Mouse (Mus musculus) CD4-positive, CD25-positive, alpha-beta regulatory T cell, adult 4 months (primary cell): Measurements from ENCODE around the gene Phlpp1. TPM values are rescaled to one million over a fixed set of nuclear protein-coding genes. Genes with fewer than 3 reads are reported as not detected.
A peak's percentile ranks its signal among the peaks of the same experiment; 100 is the strongest.

ENCODE experiments used
- ATAC-seq: one replicate; pipeline ENCODE4 v1.8.0; 2017
- polyA plus RNA-seq, 2 experiments: library from polyadenylated mRNA; unstranded; fragments of 100-300 nt; shearing (Covaris generic); gene quantifications; one replicate each; pipeline ENCODE4 v1.2.1; 2017

Gene Phlpp1
- polyA plus RNA-seq, 2 experiments from 2014 or later = 8.7 to 11.8 TPM

DNA sequence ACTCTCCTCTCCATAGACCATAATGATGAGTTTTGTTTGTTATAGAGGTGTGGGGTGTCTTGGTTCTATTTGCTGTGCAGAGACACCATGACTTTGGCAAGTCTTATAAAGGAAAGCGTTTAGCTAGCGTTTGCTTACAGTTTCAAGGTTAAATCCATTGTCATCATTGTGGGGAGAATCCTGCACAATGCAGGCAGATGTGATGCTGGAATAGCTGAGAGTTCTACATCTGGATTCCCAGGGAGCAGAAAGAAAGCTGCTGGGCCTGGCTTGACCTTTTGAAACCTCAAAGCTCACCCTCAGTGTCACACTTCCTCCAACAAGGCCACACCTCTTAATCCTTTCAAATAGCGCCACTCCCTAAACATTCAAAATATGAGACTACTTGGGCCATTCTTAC lies 7.4 kb upstream of the Phlpp1 start:
- ATAC-seq = no peak

DNA sequence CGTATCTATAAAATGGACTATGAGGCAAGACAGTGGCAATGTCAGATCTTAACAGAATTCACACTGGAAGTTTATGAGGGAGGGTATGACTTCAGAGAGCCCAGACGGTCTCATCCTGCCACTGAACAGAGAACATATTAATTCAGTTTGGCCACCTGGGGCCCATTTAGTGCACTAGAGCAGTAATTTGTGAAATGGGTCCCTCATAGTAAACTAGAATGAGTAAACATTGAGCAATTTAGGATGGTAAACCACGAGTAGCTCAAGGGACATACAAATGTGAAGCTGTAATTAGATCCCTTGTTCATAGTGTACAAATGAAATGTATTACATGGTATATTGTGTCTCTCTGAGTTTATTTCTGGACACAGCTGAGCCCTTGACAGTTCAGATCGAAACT lies 3.6 kb upstream of the Phlpp1 start:
- no peak for ATAC-seq

DNA sequence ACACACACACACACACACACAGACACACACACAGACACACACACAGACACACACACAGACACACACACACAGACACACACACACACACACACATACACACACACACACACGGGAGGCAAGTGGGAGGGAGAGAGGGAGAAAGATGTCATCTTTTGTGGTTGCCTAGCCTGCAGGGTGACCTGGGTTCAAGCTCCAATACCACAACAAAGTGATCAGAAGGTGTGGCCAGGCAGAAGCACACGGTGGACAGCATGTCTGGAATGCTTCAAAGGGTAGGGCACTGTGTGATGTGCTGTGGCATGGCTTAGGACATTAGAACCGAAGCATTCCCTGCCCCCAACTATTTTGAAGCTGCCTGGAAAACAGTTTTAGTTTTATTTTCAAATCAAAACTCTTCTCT lies 2.8 kb upstream of the Phlpp1 start:
- no peak for ATAC-seq

DNA sequence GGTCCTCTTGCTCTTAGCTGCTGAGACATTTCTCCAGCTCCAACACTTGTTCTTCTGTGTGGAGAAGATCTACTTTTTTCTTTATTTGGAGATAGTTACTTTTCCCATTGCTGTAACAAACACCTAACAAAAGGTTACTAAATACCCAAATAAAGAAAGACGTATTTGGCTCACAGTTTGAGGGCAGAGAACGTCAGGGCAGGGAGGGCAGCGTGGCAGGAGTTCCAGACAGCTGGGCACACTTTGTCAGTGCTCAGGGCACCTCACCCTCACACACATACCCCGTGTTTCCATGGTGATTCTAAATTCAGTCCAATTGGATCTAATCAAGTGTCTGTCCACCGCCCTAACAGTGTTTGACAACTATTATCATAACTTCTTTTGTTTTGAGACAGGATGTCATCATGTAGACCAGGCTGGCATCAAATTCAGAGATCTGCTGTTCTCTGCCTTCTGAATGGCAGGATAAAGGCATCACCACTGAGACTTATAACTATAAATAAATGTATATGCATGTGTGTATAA lies 1.7 kb upstream of the Phlpp1 start:
- ATAC-seq = no peak

DNA sequence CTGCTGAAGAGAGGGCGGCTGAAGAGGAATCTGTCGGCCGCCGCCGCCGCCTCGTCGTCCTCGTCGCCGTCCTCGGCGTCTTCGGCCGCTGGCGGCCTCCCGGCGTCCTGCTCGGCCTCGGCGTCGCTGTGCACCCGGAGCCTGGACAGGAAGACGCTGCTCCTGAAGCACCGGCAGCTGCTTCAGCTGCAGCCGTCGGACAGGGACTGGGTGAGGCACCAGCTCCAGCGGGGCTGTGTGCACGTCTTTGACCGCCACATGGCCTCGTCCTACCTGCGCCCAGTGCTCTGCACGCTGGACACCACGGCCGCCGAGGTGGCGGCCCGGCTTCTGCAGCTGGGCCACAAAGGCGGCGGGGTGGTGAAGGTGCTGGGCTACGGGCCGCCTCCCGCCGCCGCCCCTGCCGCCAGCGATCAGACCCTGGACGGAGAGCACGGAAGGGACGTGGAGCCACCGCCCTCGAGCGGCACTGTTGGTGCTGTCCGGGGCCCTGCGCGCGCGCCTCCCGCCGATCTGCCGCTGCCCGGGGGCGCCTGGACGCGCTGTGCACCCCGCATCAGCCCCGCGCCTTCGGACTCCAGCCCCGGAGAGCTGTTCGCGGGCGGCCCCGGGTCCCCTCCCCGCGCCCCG lies 864 bp downstream of the Phlpp1 start:
- ATAC-seq = peak; percentile 10

DNA sequence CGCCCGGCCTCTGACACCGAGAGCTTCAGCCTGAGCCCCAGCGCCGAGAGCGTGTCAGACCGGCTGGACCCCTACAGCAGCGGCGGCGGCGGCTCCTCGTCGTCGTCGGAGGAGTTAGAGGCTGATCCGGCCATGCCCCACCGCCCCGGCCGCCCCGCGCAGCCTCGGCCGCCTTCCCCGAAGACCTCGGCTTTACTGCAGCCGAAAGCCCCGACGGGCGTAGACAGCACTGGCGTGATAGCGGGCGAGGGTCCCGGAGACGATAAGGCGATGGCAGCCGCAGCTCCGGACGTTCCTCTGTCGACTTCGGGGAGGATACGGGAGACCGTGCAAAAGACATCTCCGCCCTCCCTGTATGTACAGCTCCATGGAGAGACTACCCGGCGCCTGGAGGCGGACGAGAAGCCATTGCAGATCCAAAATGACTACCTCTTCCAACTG lies 1.4 kb downstream of the Phlpp1 start:
- ATAC-seq = no peak

DNA sequence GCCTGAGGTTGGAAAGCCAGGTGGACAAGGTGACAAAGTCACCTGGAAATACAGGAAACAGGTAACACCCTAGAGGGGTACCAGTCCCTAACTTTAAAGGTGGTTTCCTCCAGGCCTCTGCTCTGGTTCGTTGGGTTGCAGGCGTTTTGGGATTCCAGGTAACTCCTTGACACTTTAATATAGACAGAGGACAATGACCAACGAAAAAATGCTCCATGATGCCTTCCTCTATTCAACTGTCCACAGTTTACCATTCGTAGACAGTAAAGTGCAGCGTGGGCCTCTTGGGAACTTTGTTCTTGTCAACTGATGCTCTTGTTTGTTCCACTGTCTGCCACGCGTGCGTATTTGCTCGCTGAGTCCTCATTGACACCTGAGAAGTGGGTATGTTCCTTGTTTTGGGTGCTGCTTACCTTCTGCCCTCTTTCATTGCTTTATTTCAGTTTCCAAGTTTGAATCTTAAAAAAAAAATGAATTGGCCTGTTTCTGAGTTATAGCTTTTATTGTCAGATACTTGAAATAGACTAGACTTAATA lies 2.1 kb downstream of the Phlpp1 start:
- ATAC-seq = no peak

DNA sequence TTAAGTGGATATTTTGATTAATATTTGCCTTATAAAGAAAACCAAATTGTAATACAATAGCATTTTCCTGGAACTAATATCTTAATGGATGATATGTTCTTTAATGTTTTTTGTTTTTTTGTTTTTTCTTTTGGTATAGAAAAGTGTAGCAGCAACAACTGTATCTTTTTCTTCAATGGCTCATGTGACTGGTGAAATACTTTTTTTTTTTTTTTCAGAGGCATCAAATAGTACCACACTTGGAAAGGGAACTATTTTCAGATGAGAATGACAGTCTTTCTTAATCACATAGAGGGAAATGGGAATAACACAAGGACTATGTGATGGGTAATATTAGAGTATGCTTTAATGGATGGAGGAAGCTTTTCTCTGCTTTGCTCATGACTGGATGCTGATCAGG lies 3.0 kb downstream of the Phlpp1 start:
- no peak for ATAC-seq

DNA sequence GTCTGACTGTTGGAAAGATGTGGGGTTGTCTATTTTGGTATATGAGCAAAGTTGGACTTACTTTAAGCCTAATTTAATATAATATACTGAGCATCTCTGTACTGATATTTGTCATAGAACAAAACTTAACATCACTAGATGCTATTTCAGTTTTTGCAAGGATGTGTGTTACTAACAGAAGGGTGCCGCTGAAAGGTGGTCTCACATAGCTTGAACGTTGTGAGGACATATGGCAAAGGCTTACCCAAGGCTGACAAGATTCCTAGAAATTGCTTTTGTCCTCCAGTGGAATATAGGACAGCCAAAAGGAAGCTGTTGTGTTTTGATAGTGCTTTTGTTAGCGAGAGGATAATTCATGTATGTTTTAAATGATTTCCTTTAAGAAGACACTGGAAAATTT lies 3.8 kb downstream of the Phlpp1 start:
- no peak for ATAC-seq

DNA sequence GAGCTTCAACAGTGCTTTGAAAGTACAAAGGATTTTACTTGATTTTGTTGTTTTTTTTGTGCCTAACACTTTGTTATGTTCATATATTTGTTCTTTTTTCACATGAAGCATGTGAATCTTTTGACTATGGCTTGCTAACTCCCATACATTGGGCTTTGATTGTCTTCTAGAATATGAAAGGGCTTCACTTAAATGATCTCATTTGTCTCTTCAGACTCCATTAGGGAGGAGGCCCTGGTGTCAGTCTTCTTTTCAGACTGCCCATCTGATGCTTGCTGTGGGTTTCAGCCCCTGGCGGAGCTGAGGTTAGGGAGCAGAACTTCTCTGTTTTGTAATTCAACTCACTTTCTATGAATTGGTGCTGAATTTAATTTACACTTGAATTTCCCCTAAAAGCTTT lies 5.2 kb downstream of the Phlpp1 start:
- ATAC-seq = no peak

DNA sequence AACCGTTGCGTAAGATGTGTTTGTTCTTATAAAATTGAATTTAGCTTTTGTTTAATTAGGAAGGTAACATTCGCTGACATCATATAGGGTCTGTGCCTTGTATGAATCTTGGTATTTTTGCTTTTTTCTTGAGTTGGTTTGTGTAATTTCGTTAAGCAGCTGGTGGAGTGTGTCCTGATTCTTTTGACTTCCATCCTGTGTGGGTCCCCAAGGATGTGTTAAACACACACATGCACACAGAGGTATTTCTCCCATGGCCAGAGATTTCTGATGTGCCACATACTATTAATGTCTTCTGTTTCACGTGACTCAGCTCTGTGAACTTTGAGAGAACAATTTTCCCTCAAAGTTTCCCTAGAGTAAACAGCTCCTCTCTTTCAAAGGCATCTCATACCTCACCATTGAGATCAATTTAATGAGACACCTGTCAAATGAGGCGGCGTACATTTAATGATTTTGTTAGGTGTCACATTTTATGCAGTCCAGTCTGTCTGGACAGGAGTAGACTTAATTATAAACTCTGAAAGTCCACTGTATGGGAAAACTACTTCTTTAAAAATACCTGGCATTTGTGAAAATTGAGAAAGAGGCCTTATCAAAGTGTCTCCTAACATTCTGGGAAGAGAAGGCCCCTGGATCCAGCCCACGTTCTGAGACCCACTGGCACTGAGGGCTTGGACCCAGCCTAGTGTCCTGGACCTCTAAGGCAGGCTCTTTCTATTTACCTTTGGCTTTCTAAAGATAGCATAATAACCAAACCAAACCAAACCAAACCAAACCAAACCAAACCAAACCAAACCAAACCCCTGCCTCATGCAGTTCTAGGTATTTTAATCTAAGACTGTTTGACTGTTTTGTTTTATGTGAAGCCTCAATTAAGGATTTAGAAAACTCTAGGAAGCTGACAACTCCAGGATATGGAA lies 6.6 kb downstream of the Phlpp1 start:
- ATAC-seq = no peak

DNA sequence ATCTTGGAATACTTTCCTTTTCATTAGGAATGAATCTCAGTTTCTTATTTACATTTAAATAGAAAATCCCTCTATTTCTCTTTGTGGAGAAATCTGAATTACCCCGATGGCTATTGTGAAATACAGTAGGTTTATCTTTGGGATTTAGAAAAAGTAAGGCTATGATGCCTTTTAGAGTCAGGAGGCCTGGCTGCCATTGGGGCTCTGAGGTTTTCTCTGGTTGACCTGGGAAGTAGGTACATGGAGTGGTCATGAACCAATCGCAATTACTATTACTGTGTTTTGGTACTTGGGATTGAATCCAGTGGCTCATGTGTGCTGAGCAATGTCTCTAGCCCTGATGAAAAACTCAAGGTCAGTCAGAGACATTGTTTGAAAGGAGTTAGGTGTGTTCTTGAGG lies 12.1 kb downstream of the Phlpp1 start:
- ATAC-seq = no peak

DNA sequence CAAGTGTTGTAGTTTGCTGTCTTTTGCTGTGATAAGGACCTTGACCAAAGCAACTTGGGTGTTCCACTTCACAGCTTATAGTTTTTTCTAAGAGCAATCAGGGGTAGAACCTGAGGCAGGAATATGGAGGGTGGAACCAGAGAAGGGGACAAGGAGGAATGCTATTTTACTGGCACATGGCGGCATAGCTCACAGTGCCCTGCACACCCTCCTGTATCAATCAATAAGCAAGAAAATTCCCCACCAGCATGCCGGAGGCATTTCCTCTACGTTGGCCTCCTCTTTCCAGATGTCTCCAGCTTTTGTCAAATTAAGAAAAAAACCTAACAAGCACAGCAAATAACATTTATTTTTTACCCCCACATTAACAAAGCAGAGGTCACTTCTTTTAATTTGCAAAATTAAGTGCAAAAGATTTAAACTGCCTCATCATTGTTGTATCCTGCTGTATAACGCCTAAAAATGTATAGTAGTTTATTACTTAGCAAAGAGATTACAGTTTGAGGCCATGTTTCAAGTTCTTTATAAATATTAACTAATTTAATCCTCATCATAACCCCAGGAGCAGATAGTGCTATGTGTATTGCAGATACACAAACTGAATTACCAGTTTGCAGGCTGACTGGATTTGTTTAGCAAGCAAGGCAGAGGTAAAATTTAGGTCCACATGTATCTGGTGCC lies 13.4 kb downstream of the Phlpp1 start:
- no peak for ATAC-seq

DNA sequence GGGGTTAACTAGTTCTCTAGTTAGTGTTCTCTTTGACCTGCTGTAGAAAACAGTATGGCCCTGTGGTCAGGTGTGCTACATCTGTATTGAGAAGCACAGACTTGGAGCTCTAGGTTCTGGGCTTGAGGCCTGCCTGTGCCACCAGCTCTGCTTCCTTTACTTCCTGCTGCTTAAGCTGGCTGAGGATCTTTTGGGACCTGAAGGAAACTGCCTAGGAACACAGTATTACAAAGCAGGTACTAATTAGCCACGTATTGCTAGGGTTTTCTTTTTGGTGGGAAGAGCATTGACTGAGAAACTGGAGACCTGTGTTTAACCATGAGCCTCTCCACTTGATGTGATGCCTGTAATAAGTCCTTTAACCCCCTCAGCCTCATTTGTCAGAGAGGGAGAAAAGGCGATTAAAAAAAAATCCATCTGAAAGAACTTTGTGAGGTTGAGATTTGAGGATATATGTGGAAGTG lies 13.9 kb downstream of the Phlpp1 start:
- ATAC-seq = no peak

DNA sequence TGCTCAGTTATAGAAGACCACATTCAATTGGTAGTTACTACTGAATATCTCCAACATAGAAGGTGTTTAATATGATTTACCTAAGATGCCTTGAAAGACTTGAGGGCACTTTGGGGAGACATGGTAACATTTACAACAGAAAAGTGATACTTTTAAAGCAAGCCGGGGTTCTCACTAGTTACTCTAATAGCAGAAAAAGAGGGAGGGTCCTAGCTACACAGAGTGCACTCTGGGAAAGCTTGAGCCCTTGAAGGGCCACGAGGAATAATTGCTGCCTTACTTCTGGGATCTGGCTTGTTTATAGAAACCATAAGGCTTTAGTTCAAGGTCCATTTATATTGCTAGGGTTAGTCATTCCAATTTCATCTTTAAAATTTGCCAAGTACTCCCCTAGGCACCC lies 14.5 kb downstream of the Phlpp1 start:
- ATAC-seq = no peak

DNA sequence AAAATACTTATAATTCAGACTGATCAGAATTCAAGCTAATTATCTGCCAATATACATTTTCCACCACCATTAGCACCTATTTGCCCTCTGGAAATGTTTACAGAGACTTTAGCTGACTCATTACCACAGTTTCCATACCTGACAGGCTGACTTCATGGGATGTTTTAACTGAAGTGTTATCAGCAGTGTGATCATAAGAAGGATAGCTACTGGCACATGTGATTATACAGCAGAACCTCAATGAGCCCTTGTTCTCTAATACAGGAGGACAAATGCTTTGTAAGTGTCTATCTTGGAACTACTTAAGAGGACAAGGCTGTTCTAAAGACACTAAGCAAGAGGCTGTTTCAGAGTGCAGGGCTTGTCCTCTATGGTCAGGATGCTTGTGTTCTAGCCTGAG lies 15.9 kb downstream of the Phlpp1 start:
- ATAC-seq = peak; percentile 65

DNA sequence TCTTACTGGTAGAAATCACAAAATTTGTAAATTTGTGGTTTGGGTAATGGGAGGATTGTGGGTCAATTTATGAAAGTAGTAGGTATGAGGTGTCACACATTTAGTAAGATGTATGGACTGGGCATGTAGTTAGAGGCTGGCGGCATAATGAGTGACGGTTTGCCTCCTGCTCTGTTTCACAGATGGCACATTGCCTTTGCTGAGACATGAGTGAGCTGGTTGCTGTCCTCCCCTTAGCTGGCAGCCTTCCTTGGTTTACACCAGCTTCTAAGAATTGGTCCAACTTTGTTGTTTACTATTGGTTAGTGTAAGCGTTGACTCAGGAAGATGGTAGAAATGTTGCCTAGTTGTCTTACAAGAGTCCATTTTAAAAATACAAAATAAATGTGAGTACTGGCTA lies 17.2 kb downstream of the Phlpp1 start:
- no peak for ATAC-seq

DNA sequence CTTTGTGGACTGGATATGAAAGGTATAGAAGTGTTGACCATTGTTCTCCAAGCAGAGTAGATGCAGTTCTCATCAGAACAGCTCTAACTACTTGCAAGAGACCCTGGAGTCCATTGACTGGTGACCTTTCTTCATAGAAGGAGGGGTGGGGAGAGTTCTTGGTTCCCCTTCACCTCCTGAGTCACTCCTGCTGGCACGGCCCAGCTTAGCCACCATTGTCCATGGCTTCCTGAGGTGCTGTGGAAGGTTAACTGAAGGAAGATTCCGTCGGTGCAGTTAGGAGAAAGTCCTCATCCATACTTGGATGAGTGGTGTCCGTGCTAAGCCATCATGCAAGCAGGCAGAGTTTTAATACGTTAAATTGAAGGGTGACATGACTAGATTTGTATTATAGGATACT lies 17.8 kb downstream of the Phlpp1 start:
- no peak for ATAC-seq

DNA sequence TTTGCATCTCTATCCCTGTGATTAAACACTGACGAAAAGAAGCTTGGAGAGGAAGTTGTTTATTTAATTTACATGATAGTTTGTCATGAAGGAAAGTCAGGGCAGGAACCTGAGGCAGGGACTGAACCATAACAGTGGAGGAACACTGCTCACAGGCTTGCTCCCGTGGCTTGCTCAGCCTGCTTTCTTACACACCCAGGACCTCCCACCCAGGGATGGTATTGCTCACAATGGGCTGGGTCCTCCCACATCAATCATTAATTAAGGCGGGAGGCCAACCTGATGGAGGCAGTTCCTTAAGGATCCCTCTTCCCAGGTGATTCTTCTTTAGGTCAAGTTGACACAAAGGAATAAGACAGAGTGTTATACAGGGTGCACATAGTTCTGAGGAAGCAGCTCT lies 19.1 kb downstream of the Phlpp1 start:
- no peak for ATAC-seq

DNA sequence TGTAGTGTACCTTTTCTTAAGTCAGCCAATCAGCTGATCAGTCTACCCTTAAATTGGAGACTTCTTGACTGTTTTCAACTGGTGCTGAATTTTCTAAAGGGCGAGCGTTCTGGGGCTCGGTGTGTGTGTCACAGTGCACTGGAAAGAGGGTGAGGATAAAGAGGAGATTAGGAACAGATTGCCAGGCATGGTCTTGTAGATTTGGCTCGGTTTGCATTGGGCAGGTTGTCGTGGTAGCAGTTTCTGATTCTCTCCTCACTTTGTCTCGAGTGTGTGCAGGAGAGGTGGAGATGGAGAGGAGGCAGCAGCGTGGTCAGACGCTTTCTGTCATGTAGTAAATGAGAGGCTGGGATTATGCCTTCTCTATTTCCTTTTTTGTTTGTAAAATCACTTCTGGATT lies 20.3 kb downstream of the Phlpp1 start:
- no peak for ATAC-seq

DNA sequence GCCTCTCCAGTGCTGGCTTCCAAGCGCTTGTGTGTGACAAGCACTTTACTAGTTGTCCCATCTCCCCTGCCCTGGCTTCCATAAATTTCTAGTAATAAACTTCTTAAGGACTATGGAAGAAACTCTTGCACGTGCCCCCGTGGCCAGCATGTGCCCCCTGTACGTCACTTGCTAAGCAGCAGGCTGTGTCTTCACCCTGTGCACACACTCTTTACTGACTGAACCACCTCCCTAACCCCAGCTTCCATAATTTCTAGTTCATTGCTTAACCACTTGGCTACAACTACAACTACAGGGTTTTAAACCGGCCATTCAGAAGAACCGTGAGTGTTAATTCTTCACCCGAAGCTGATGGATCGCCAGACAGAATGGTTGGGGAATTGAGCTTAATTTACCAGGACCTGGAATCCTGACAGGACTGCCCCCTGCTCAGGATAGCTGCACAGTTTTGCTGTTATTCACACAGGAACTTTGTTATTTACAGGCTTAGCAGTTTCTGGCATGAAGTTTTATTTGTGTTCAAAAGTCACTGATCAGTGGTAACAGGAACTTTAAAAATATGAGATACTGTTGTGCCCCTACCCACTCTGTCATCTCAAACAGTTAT lies 21.4 kb downstream of the Phlpp1 start:
- ATAC-seq = no peak

DNA sequence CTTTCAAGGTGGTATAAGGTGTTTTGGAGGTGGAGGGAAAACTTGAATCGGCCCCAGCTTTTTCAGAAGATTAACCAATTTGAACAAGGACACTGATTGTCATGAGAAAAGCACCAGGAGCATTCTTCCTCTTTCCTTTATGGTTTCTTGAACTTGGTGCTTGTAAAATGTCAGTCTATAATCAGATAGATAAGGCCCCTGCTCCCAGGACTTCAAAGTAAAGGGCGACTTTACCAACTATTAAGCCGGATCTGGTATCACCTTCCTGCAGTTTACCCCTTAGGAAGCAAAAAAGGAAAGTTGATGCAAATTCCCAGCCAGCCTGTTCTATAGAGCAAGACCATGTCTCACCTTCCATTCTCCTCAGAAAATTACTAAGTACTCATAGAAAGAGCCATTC lies 21.9 kb downstream of the Phlpp1 start:
- no peak for ATAC-seq

DNA sequence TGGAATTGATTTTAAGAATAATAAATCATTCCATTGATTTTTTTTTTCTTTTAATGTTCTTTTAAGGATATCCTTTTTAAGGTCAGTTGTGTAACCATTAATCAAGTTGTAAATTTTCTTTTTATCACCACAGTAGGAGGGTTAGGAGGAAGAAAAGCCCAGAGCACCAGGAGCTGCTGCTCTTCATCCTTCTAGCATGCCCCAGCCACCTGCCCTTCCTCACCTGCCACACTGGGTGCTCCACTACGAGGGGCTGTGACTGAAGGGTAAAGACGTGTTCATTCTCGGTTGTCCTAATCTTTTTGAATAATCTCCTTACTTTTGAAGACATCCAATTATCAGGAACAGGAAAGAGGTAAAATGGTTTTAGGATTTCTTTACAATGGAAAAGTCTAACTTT lies 22.7 kb downstream of the Phlpp1 start:
- ATAC-seq = no peak
